ENCODE assay signal across 13 mouse cellular contexts in genomic region chr8:110754713-110755112, GRCm38 (mm10). TPM values are rescaled to one million over a fixed set of nuclear protein-coding genes. Genes with fewer than 3 reads are reported as not detected.
A peak's percentile ranks its signal among the peaks of the same experiment; 100 is the strongest.
DNase-seq lines count a peak whose midpoint lies in the region; ATAC-seq and TF ChIP-seq lines count a peak whose summit lies in the region.
"Had no signal": no experiment of that assay in that cellular context is flagged by ENCODE, and none has a peak within 500 bp of the region (broad histone marks: within the 10 kb centered on the region; RNA-seq: fewer than 3 reads in every experiment).

No protein-coding gene starts in this region.

- no peak for DNase-seq in heart, adult 9 months (ENCODE audit: low spot score in 2 of 2)
- DNase-seq in thymus, adult 18-20 months, result no peak
- no peak for DNase-seq in thymus, postnatal 0 days (ENCODE audit: low spot score)
- DNase-seq: adrenal gland, postnatal 25 days; cerebellum, adult 2 months; lung, adult 2 months had no signal

- H3K9ac ChIP-seq in heart, embryonic 15.5 days, result no peak overlapping the region
- H3K9ac ChIP-seq in stomach, embryonic 16.5 days (ENCODE audit: low read length), result no peak overlapping the region

- ATAC-seq in heart, embryonic 15.5 days (replicated peaks; ENCODE audit: insufficient number of reproducible peaks, insufficient read depth, low FRiP score, low read depth), result peak; percentile 40; the same call in 1 of the 2 replicates
- ATAC-seq in megakaryocyte, adult 5-6 weeks (ENCODE audit: poor library complexity, severe bottlenecking), result no peak
- peak; percentile 49; the same call in 1 of the 2 replicates for ATAC-seq in stomach, embryonic 16.5 days (ENCODE audit: insufficient read depth, low FRiP score)
- ATAC-seq: inflammation-experienced regulatory T-cells, adult 6 months had no signal

- WGBS in heart, embryonic 15.5 days, result 40% methylated on average over 4 of the region's 4 CpGs
- WGBS in stomach, embryonic 16.5 days, result 40% methylated on average over 4 of the region's 4 CpGs

- H3K4me3 ChIP-seq in heart, embryonic 15.5 days, result no peak overlapping the region
- H3K4me3 ChIP-seq in megakaryocyte, embryonic 14.5 days (replicated peaks), result peak overlapping the region; percentile 62
- H3K4me3 ChIP-seq in cortical plate, adult 2 months (ENCODE audit: insufficient read depth, low read length), result peak overlapping the region; percentile 73
- no peak overlapping the region for H3K4me3 ChIP-seq in stomach, embryonic 16.5 days (replicated peaks; ENCODE audit: low read length)
- H3K4me3 ChIP-seq: myocyte had no signal

- H3K27me3 ChIP-seq in heart, embryonic 15.5 days, result no peaks in the 10 kb centered on the region
- H3K27me3 ChIP-seq in megakaryocyte, embryonic 14.5 days (replicated peaks), result peaks cover 21% of the 10 kb centered on the region
- H3K27me3 ChIP-seq in stomach, embryonic 16.5 days (ENCODE audit: control insufficient read depth, insufficient read depth, low read length), result no peaks in the 10 kb centered on the region

- H3K4me1 ChIP-seq in heart, embryonic 15.5 days (replicated peaks), result no peaks in the 10 kb centered on the region
- peaks cover 48% of the 10 kb centered on the region for H3K4me1 ChIP-seq in megakaryocyte, embryonic 14.5 days
- peaks cover 3% of the 10 kb centered on the region; the same call in 1 of the 2 replicates for H3K4me1 ChIP-seq in cortical plate, adult 2 months (ENCODE audit: control insufficient read depth, insufficient read depth, low read length)
- no peaks in the 10 kb centered on the region for H3K4me1 ChIP-seq in stomach, embryonic 16.5 days (ENCODE audit: control insufficient read depth, insufficient read depth, low read length)

- H3K4me2 ChIP-seq in heart, embryonic 15.5 days, result no peak overlapping the region
- H3K4me2 ChIP-seq in stomach, embryonic 16.5 days (ENCODE audit: low read depth, low read length), result no peak overlapping the region

- TF ChIP-seq CTCF in cortical plate, adult 2 months (IDR thresholded peaks at IDR 0.05; ENCODE audit: extremely low read depth, insufficient read depth, low read length), result no peak

- H3K9me3 ChIP-seq in heart, embryonic 15.5 days (replicated peaks), result no peaks in the 10 kb centered on the region
- H3K9me3 ChIP-seq in megakaryocyte, embryonic 14.5 days, result no peaks in the 10 kb centered on the region
- H3K9me3 ChIP-seq in stomach, embryonic 16.5 days (replicated peaks; ENCODE audit: control insufficient read depth, low read length), result no peaks in the 10 kb centered on the region

- no peak overlapping the region for H3K27ac ChIP-seq in heart, embryonic 15.5 days
- peak overlapping the region; percentile 98 for H3K27ac ChIP-seq in cortical plate, adult 2 months (ENCODE audit: insufficient read depth, low read length)
- H3K27ac ChIP-seq in stomach, embryonic 16.5 days (ENCODE audit: low read length), result no peak overlapping the region

- TF ChIP-seq POLR2A in cortical plate, adult 2 months (IDR thresholded peaks at IDR 0.05; ENCODE audit: extremely low read depth, insufficient read depth, low read length), result peak; percentile 52; the same call in 1 of the 2 replicates

- H3K36me3 ChIP-seq in heart, embryonic 15.5 days, result no peaks in the 10 kb centered on the region
- H3K36me3 ChIP-seq in megakaryocyte, embryonic 14.5 days (replicated peaks; ENCODE audit: low read length), result no peaks in the 10 kb centered on the region
- H3K36me3 ChIP-seq in stomach, embryonic 16.5 days (ENCODE audit: control insufficient read depth, insufficient read depth, low read length), result no peaks in the 10 kb centered on the region

RNA-seq across cellular contexts. Expression of gene Mtss1l, which starts 33.4 kb away (rescaled TPM):
- polyA plus RNA-seq in heart, embryonic 15.5 days (2015; fragmentation: Nextera tagmentation; extraction: Ambion mirVana), result 10.1 and 15.7 TPM in 2 replicates
- 149 and 562 TPM in 2 replicates for polyA plus RNA-seq in megakaryocyte, embryonic 14.5 days (2012; ENCODE audit: insufficient read depth, low replicate concordance)
- total RNA-seq in megakaryocyte, adult 5-6 weeks (2015), result 0.80 and 0.85 TPM in 2 replicates
- total RNA-seq in megakaryocyte, adult 5-6 weeks (2017), result 0.04 and 0.41 TPM in 2 replicates
- polyA plus RNA-seq in cortical plate, adult 2 months (2012; rRNA removed), result 156 and 161 TPM in 2 replicates
- polyA plus RNA-seq in stomach, embryonic 16.5 days (2015; fragmentation: Nextera tagmentation; extraction: Ambion mirVana), result 7.0 and 8.2 TPM in 2 replicates
- 5.8 and 6.4 TPM in 2 replicates for polyA plus RNA-seq in thymus, postnatal 0 days (2015; fragmentation: Nextera tagmentation; extraction: Ambion mirVana)

RNA-seq across cellular contexts. Expression of gene Il34, which starts 51.0 kb away (rescaled TPM):
- polyA plus RNA-seq in heart, embryonic 15.5 days (2015; fragmentation: Nextera tagmentation; extraction: Ambion mirVana), result 0.94 and 1.6 TPM in 2 replicates
- 3.7 and 20.1 TPM in 2 replicates for polyA plus RNA-seq in megakaryocyte, embryonic 14.5 days (2012; ENCODE audit: insufficient read depth, low replicate concordance)
- total RNA-seq in megakaryocyte, adult 5-6 weeks (2015), result not detected in 2 replicates
- total RNA-seq in megakaryocyte, adult 5-6 weeks (2017), result not detected in 2 replicates
- 103 and 108 TPM in 2 replicates for polyA plus RNA-seq in cortical plate, adult 2 months (2012; rRNA removed)
- polyA plus RNA-seq in stomach, embryonic 16.5 days (2015; fragmentation: Nextera tagmentation; extraction: Ambion mirVana), result 2.9 and 5.0 TPM in 2 replicates
- polyA plus RNA-seq in thymus, postnatal 0 days (2015; fragmentation: Nextera tagmentation; extraction: Ambion mirVana), result 10.5 and 11.8 TPM in 2 replicates
- polyA plus RNA-seq: inflammation-experienced regulatory T-cells, adult 6 months had no signal

Comparison
In these comparisons a context has a peak if more than half of its experiments do, and no peak if none do; other contexts are left out.
1. H3K4me3 ChIP-seq: peak in megakaryocyte, embryonic 14.5 days (single experiment) and cortical plate, adult 2 months (single experiment); none in heart, embryonic 15.5 days (single experiment) and stomach, embryonic 16.5 days (single experiment).